Mouse (Mus musculus) small intestine, adult 2 months (tissue): ENCODE results near the gene N4bp2l2. TPM values are rescaled to one million over a fixed set of nuclear protein-coding genes. Genes with fewer than 3 reads are reported as not detected.

ENCODE experiments used
- H3K27ac ChIP-seq: fragments of 200-500 bp; 2 replicates; pipeline ENCODE4 v1.5.1; 2012; ENCODE audit warnings: low read depth, low read length, control low read depth, inconsistent platforms; ENCODE audit not compliant: insufficient read depth
- H3K27me3 ChIP-seq: fragments of 200-500 bp; 2 replicates; pipeline ENCODE4 v1.6.1; 2012; ENCODE audit warnings: mild to moderate bottlenecking, moderate library complexity, low read length, inconsistent platforms; ENCODE audit not compliant: control insufficient read depth, insufficient read depth
- H3K36me3 ChIP-seq: fragments of 200-500 bp; 2 replicates; pipeline ENCODE4 v1.6.1; 2012; ENCODE audit warnings: mild to moderate bottlenecking, low read length, control low read depth, inconsistent platforms; ENCODE audit not compliant: control insufficient read depth, insufficient read depth
- H3K4me1 ChIP-seq: fragments of 200-500 bp; 2 replicates; pipeline ENCODE4 v1.6.1; 2012; ENCODE audit warnings: low read length, inconsistent platforms, mixed read lengths; ENCODE audit not compliant: control insufficient read depth, insufficient read depth, insufficient read length
- H3K4me3 ChIP-seq: fragments of 200-500 bp; 2 replicates; pipeline ENCODE4 v1.5.1; 2012; ENCODE audit warnings: low read depth, mild to moderate bottlenecking, control low read depth, inconsistent platforms, low read length, moderate library complexity
- CTCF ChIP-seq: fragments of 200-500 bp; IDR thresholded peaks from 2 replicates; pipeline ENCODE4 v1.5.1; 2012; ENCODE audit warnings: low read depth, mild to moderate bottlenecking, control low read depth, inconsistent platforms, low read length, moderate library complexity, mixed read lengths; ENCODE audit not compliant: insufficient replicate concordance, insufficient read length; ENCODE audit errors: extremely low read depth
- POLR2A ChIP-seq: fragments of 200-500 bp; IDR thresholded peaks from 2 replicates; pipeline ENCODE4 v1.6.1; 2012; ENCODE audit warnings: low read depth, mild to moderate bottlenecking, control low read depth, inconsistent platforms, low read length, moderate library complexity
- WGBS: fragments of 180-500 bp; shearing (Covaris S2); methylation state at CpG from one replicate; pipeline ENCODE4 v1.1.7; 2018; 5-methylcytosine and 5-hydroxymethylcytosine counted together
- polyA plus RNA-seq: library from polyadenylated mRNA; depleted of rRNA; stranded (reverse); fragments of >200 nt; gene quantifications from 2 replicates; pipeline ENCODE4 v1.2.3, GENCODE M21; 2012

N4bp2l2 gene
- polyA plus RNA-seq, 1 experiment = 1.7 TPM

GRCm38 (mm10) chr5:150598202-150599119 lies 67.5 kb downstream of the N4bp2l2 start:
- WGBS = 27% methylated on average over 21 of the region's 21 CpGs
- no peak for TF ChIP-seq CTCF
- TF ChIP-seq POLR2A = no peak
- peak overlapping the region; percentile 55 for H3K4me3 ChIP-seq

DNA sequence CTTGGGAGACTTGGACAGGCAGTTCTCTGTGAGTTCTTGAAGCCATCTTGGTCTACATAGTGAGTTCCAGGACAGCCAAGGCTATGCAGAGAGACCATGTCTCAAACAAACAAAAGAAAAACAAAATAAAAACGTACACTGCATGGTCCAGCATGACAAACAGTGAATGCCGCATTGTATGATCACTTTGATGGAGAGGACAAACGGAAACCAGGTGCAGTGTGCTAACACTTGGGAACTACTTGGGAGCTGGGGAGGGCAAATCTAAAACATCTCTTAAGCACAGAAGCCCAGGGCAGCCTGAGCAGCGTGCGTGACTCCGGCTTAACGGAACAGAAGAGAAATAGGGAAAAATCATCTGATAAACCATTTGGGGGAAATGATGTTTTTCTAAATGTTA lies 68.9 kb downstream of the N4bp2l2 start, which contains the start of gene N4bp2l1:
TSS of gene N4bp2l1 (minus strand) at position 101 of the 400 bp plus-strand sequence.
- Histone ChIP-seq H3K36me3 (no peaks in the 10 kb centered on the region), H3K4me3 (no peak within 1 kb of the TSS), H3K27me3 (no peaks in the 10 kb centered on the region), H3K27ac (peak within 1 kb of the TSS; percentile 83; the same call in 1 of the 2 replicates), H3K4me1 (peaks cover 15% of the 10 kb centered on the region)
- TF ChIP-seq POLR2A (no peak), CTCF (no peak)
- 94% methylated on average over 7 of the region's 7 CpGs for WGBS

More at GRCm38 (mm10) chr5:150598202-150599119, 67.5 kb downstream of the N4bp2l2 start:
- peak overlapping the region; percentile 83 for H3K27ac ChIP-seq
- H3K36me3 ChIP-seq = no peaks in the 10 kb centered on the region
- no peaks in the 10 kb centered on the region for H3K27me3 ChIP-seq
- peaks cover 12% of the 10 kb centered on the region for H3K4me1 ChIP-seq

- Histone ChIP-seq H3K4me1 (peaks cover 17% of the 10 kb centered on the region), H3K27ac (peak overlapping the region; percentile 50; the same call in 1 of the 2 replicates)
- WGBS = 28% methylated on average over 11 of the region's 11 CpGs
Observed at GRCm38 (mm10) chr5:150595366-150596016, 70.5 kb downstream of the N4bp2l2 start.

DNA sequence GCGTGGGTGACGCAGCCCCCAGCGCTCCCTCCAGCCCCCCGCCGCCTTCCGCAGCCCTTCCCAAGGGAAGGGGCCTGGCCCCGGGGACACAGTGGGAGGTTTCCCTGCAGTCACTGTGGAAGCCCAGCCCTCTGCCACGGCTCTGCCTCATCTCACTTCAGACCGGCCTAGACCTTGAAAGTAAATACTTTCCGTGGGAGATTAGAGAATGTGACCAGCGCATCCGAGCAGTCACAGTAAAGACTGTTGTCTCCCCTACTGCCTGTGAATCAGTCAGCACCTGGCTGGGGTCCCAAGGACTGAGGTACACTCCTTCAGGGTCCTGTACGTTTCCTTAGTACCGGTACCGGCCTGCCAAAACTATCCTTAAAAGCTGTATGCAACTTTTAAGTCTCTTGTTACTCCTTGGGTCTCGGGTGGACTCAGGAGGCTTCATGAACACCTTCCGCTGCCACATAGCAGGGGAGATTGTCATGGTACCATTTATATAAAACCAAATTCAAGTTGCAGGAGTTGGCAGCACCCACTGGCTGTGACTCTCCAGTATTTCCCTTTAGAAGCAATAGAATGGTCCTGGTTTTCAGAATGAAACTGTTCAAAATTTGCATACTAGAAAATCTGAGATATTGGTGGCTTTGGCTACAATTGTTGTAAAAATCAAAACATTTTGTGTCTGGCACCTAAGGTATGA lies 71.2 kb downstream of the N4bp2l2 start:
- Histone ChIP-seq H3K27ac (peak overlapping the region; percentile 22), H3K4me3 (peak overlapping the region; percentile 96), H3K36me3 (no peaks in the 10 kb centered on the region)

More at GRCm38 (mm10) chr5:150595366-150596016, 70.5 kb downstream of the N4bp2l2 start:
- no peaks in the 10 kb centered on the region for H3K27me3 ChIP-seq
- H3K4me3 ChIP-seq = no peak overlapping the region
- no peaks in the 10 kb centered on the region for H3K36me3 ChIP-seq
- TF ChIP-seq POLR2A (no peak), CTCF (no peak)

GRCm38 (mm10) chr5:150593756-150594648 lies 72.0 kb downstream of the N4bp2l2 start:
- H3K27me3 ChIP-seq = no peaks in the 10 kb centered on the region
- peak overlapping the region; percentile 72 for H3K27ac ChIP-seq
- peaks cover 24% of the 10 kb centered on the region for H3K4me1 ChIP-seq
- TF ChIP-seq CTCF = no peak
- peak; percentile 32 for TF ChIP-seq POLR2A
- H3K36me3 ChIP-seq = no peaks in the 10 kb centered on the region
- peak overlapping the region; percentile 96 for H3K4me3 ChIP-seq
- WGBS = under 1% methylated on average over 101 of the region's 102 CpGs

More for the DNA sequence above, 71.2 kb downstream of the N4bp2l2 start:
- TF ChIP-seq POLR2A = no peak
- TF ChIP-seq CTCF = no peak
- Histone ChIP-seq H3K27me3 (no peaks in the 10 kb centered on the region), H3K4me1 (peaks cover 20% of the 10 kb centered on the region)
- WGBS = 11% methylated on average over 17 of the region's 17 CpGs
